Mouse (Mus musculus): ENCODE data around the gene Ovch2. TPM values are rescaled to one million over a fixed set of nuclear protein-coding genes. Genes with fewer than 3 reads are reported as not detected.
A peak's percentile ranks its signal among the peaks of the same experiment; 100 is the strongest.

The Ovch2 gene
- polyA plus RNA-seq, 1 experiment from 2014 or later: not detected

DNA sequence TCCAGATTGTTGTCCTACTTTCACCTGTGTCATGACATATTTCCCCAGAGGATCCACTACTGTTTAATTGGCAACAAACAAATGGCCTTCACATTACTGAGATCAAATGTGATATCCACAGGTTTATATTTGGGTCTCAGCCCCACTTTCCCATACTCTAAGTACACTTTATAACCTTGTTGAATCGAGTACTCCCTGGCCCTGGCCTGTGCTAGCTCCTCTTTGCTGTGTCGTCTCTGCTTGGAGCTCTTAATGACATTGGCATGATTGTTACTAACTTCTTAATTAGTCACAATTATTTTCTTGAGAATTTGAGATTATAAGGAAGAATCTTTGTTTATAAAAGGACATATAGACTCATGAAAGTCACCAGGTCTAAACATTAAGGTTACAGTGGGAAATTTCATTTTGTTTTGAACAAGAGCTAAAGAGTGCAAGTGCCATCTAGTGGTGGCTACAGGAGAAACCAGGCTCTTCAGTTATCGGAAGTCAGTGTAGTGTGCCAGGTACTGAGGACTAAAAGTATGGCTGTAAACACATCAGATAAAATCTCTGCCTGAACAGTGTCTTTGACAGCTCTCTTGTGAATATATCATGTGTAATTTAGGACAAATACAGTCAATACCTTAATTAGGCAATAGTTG, 12.9 kb downstream of the Ovch2 start:
- H3K9me3 ChIP-seq (ENCODE audit: control insufficient read depth, low read length): no peaks in the 10 kb centered on the region
- no peak overlapping the region for H3K4me3 ChIP-seq (ENCODE audit: low read depth, low read length)
- no peak for ATAC-seq (replicated peaks; ENCODE audit: low FRiP score, low TSS enrichment, low read depth)
- no peak overlapping the region for H3K9ac ChIP-seq (ENCODE audit: low read length)
- DNase-seq (ENCODE audit: low spot score): no peak
- H3K4me2 ChIP-seq (ENCODE audit: low read length): no peak overlapping the region
- no peaks in the 10 kb centered on the region for H3K27me3 ChIP-seq (replicated peaks; ENCODE audit: control insufficient read depth, insufficient read depth, low read length)
- WGBS: 57% methylated on average over 3 of the region's 3 CpGs
- no peaks in the 10 kb centered on the region for H3K4me1 ChIP-seq (replicated peaks; ENCODE audit: control insufficient read depth, insufficient read depth, low read length)
- no peak overlapping the region for H3K27ac ChIP-seq (ENCODE audit: low read depth)
- no peaks in the 10 kb centered on the region for H3K36me3 ChIP-seq (ENCODE audit: control insufficient read depth, insufficient read depth, low read length)

DNA sequence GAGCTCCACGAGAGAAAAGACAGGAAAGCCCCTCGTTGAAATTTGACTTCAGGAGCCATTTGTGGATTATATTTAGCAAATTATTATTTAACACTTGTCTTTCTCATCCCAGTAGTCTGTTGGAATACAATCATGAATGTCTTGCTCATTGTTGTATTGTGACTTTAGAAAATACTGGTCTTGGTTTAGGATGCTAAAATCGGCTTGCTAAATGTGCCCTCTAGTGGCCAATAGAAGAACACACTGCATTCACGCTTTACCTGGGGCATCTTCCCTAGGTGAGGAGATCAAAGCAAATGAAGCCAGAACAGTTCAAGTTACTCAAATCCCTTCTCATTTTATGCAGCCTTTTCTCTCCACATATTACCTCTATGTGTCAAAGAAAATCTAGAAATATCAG, 21.4 kb downstream of the Ovch2 start:
- no peak for ATAC-seq (replicated peaks; ENCODE audit: low FRiP score, low TSS enrichment, low read depth)
- Histone ChIP-seq H3K36me3 (ENCODE audit: control insufficient read depth, insufficient read depth, low read length) (no peaks in the 10 kb centered on the region), H3K9ac (ENCODE audit: low read length) (no peak overlapping the region), H3K27ac (ENCODE audit: low read depth) (no peak overlapping the region), H3K27me3 (replicated peaks; ENCODE audit: control insufficient read depth, insufficient read depth, low read length) (no peaks in the 10 kb centered on the region), H3K9me3 (ENCODE audit: control insufficient read depth, low read length) (no peaks in the 10 kb centered on the region), H3K4me3 (ENCODE audit: low read depth, low read length) (no peak overlapping the region), H3K4me1 (replicated peaks; ENCODE audit: control insufficient read depth, insufficient read depth, low read length) (no peaks in the 10 kb centered on the region), H3K4me2 (ENCODE audit: low read length) (no peak overlapping the region)
- DNase-seq (ENCODE audit: low spot score): no peak
- 43% methylated on average over 4 of the region's 4 CpGs for WGBS

DNA sequence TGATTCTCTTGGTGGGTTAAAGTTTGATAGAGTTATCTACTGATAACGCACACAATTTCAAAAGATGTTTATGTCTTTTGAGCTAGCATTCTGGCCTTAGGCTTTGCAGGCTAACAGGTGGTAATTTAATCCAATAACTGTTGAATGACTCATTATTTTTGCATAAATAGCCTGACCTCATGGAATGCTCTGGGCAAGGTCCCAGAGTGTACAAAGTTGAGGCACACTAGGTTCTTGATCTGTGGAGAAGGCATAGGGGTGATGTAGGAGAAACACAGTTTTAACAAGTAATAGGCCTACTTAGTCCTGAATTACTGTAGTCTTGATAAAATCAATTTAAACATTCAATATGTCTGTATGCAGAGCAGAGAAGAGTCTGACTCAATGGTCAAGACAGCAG, 22.8 kb downstream of the Ovch2 start:
- WGBS: 56% methylated on average over 1 of the region's 1 CpGs

DNA sequence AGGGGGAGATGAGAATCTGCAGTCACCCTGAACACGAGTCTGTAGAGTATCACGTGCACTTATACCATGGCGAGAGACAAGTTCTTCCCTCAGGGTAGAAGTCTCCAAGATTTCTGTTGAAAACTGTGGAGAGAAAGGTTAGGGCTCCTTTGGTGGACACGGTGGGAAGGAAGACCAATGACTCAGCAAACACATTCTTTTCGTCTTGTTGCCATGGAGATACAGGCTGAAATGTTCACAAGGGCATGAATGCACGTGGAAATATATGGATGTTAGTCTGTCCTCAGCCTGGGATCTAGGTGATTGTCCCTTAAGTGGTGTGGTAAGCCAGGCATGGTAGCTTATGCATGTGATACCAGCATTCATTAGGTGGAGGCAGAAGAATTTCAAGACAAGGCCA, 30.2 kb downstream of the Ovch2 start:
- no peak overlapping the region for H3K9ac ChIP-seq (ENCODE audit: low read length)
- H3K27ac ChIP-seq (ENCODE audit: low read depth): no peak overlapping the region
- no peak overlapping the region for H3K4me3 ChIP-seq (ENCODE audit: low read depth, low read length)
- H3K27me3 ChIP-seq (replicated peaks; ENCODE audit: control insufficient read depth, insufficient read depth, low read length): no peaks in the 10 kb centered on the region
- no peaks in the 10 kb centered on the region for H3K4me1 ChIP-seq (replicated peaks; ENCODE audit: control insufficient read depth, insufficient read depth, low read length)
- H3K9me3 ChIP-seq (ENCODE audit: control insufficient read depth, low read length): no peaks in the 10 kb centered on the region
- no peak overlapping the region for H3K4me2 ChIP-seq (ENCODE audit: low read length)
- DNase-seq (ENCODE audit: low spot score) (no peak), ATAC-seq (replicated peaks; ENCODE audit: low FRiP score, low TSS enrichment, low read depth) (no peak)
- WGBS: 65% methylated on average over 6 of the region's 6 CpGs
- no peaks in the 10 kb centered on the region for H3K36me3 ChIP-seq (ENCODE audit: control insufficient read depth, insufficient read depth, low read length)

More for the DNA sequence above, 22.8 kb downstream of the Ovch2 start:
- no peak overlapping the region for H3K27ac ChIP-seq (ENCODE audit: low read depth)
- H3K36me3 ChIP-seq (ENCODE audit: control insufficient read depth, insufficient read depth, low read length): no peaks in the 10 kb centered on the region
- H3K4me3 ChIP-seq (ENCODE audit: low read depth, low read length): no peak overlapping the region
- no peaks in the 10 kb centered on the region for H3K4me1 ChIP-seq (replicated peaks; ENCODE audit: control insufficient read depth, insufficient read depth, low read length)
- no peak overlapping the region for H3K4me2 ChIP-seq (ENCODE audit: low read length)
- DNase-seq (ENCODE audit: low spot score): no peak
- no peak overlapping the region for H3K9ac ChIP-seq (ENCODE audit: low read length)
- no peaks in the 10 kb centered on the region for H3K9me3 ChIP-seq (ENCODE audit: control insufficient read depth, low read length)
- no peak for ATAC-seq (replicated peaks; ENCODE audit: low FRiP score, low TSS enrichment, low read depth)
- no peaks in the 10 kb centered on the region for H3K27me3 ChIP-seq (replicated peaks; ENCODE audit: control insufficient read depth, insufficient read depth, low read length)

DNA sequence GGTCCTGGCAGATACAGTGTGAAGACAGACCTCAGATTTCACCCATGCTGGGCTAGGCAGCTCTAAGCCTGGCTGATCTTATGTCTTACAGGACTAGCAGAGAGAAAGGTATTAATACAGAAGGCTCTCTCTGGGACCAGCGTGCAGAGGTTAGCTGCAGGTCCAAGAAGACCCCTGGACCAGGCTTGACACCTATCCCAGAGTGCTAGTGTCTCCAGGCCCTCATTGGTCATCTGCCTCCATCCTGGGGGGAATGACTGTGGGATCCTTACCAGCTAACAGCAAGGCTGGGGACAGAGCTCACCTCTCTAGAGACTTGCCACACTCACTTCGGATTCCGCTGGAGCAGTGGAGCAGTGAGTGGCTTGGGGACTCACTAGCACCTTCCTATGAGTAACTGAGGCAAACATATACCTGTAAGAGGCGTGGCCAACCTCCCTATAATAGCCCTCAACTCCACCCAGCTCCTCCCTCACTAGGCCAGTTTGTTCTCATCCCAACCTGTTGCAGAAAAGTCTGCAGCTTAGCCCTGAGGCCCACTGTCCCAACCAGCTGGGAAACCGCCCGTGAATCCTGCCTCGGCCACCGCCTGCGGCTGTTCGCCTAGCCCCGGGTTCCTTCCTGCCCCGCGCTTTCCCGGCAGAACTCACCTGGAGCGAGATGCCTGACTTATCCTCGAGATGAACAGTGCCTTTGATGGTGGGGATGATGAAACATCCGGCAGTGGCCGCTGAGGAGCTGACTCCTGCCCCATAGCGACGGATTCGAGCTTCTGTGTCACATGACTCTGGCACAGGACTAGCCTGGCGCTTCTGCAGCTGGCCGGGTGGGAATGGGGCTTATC, 43.5 kb downstream of the Ovch2 start, which contains the start of gene Cyb5r2:
Gene Cyb5r2 (minus strand): TSS at position 725 of the 844 bp plus-strand sequence.
- DNase-seq (ENCODE audit: low spot score) (peak; percentile 65), ATAC-seq (replicated peaks; ENCODE audit: low FRiP score, low TSS enrichment, low read depth) (peak; percentile 84)
- H3K9ac ChIP-seq (ENCODE audit: low read length): no peak within 1 kb of the TSS

DNA sequence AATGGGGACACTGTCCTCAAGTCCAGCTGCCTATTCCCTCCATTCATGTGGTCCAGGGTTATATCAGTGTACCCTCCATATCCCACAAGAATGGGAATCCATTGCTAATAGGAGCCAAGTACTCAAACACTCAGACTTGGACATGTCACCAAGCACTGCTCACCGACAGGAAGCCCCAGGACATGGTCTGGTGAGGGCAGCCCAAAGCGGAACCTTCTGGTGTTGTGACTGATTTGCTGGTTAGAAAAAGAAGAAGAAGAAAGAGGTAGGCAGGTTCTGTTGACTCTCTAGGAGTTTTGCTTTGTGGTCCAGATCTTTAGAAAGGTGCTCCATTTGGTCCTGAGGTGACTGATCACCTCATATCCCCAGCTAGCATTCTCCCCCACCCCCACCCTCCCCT, 44.3 kb downstream of the Ovch2 start:
- no peak overlapping the region for H3K4me3 ChIP-seq (ENCODE audit: low read depth, low read length)
- WGBS: 94% methylated on average over 2 of the region's 2 CpGs
- ATAC-seq (replicated peaks; ENCODE audit: low FRiP score, low TSS enrichment, low read depth) (no peak), DNase-seq (ENCODE audit: low spot score) (no peak)
- H3K4me1 ChIP-seq (replicated peaks; ENCODE audit: control insufficient read depth, insufficient read depth, low read length): 0 out of 2 replicates have a peak, but pooled peaks cover 3% of the 10 kb centered on the region
- no peak overlapping the region for H3K9ac ChIP-seq (ENCODE audit: low read length)
- no peak overlapping the region for H3K4me2 ChIP-seq (ENCODE audit: low read length)
- H3K27ac ChIP-seq (ENCODE audit: low read depth): no peak overlapping the region
- H3K9me3 ChIP-seq (ENCODE audit: control insufficient read depth, low read length): no peaks in the 10 kb centered on the region
- H3K36me3 ChIP-seq (ENCODE audit: control insufficient read depth, insufficient read depth, low read length): no peaks in the 10 kb centered on the region
- no peaks in the 10 kb centered on the region for H3K27me3 ChIP-seq (replicated peaks; ENCODE audit: control insufficient read depth, insufficient read depth, low read length)

More for the DNA sequence above, 43.5 kb downstream of the Ovch2 start, which contains the start of gene Cyb5r2:
- WGBS: 9% methylated on average over 23 of the region's 23 CpGs
- Histone ChIP-seq H3K36me3 (ENCODE audit: control insufficient read depth, insufficient read depth, low read length) (no peaks in the 10 kb centered on the region), H3K4me1 (replicated peaks; ENCODE audit: control insufficient read depth, insufficient read depth, low read length) (0 out of 2 replicates have a peak, but pooled peaks cover 3% of the 10 kb centered on the region), H3K4me2 (ENCODE audit: low read length) (peak within 1 kb of the TSS; percentile 49), H3K27ac (ENCODE audit: low read depth) (no peak within 1 kb of the TSS), H3K27me3 (replicated peaks; ENCODE audit: control insufficient read depth, insufficient read depth, low read length) (no peaks in the 10 kb centered on the region), H3K4me3 (ENCODE audit: low read depth, low read length) (peak within 1 kb of the TSS; percentile 13; the same call in 1 of the 2 replicates), H3K9me3 (ENCODE audit: control insufficient read depth, low read length) (no peaks in the 10 kb centered on the region)

DNA sequence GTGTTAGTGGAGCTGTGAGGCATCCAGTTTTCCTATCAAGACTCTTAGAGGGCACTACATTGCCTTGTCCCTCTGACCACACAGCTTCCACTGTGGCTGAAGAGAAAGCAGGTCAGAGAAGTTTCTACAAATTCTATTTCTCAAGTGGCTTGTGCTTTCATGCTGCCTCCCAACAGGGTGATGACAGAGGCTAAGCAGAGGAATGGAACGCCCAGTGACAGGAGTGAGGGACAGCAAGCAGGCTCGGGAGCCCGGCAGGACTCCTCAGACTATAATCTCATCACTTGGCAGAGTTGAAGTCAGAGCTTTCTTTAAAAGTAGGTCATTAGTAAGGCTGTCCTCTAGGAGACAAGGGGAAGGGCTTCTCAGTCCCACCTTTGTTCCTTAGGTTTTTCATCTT, 45.1 kb downstream of the Ovch2 start:
- no peaks in the 10 kb centered on the region for H3K27me3 ChIP-seq (replicated peaks; ENCODE audit: control insufficient read depth, insufficient read depth, low read length)
- 0 out of 2 replicates have a peak, but pooled peaks cover 3% of the 10 kb centered on the region for H3K4me1 ChIP-seq (replicated peaks; ENCODE audit: control insufficient read depth, insufficient read depth, low read length)
- no peak overlapping the region for H3K4me3 ChIP-seq (ENCODE audit: low read depth, low read length)
- 61% methylated on average over 3 of the region's 3 CpGs for WGBS
- H3K36me3 ChIP-seq (ENCODE audit: control insufficient read depth, insufficient read depth, low read length): no peaks in the 10 kb centered on the region
- no peak overlapping the region for H3K4me2 ChIP-seq (ENCODE audit: low read length)
- H3K9ac ChIP-seq (ENCODE audit: low read length): no peak overlapping the region
- H3K27ac ChIP-seq (ENCODE audit: low read depth): no peak overlapping the region
- DNase-seq (ENCODE audit: low spot score) (no peak), ATAC-seq (replicated peaks; ENCODE audit: low FRiP score, low TSS enrichment, low read depth) (no peak)
- H3K9me3 ChIP-seq (ENCODE audit: control insufficient read depth, low read length): no peaks in the 10 kb centered on the region

DNA sequence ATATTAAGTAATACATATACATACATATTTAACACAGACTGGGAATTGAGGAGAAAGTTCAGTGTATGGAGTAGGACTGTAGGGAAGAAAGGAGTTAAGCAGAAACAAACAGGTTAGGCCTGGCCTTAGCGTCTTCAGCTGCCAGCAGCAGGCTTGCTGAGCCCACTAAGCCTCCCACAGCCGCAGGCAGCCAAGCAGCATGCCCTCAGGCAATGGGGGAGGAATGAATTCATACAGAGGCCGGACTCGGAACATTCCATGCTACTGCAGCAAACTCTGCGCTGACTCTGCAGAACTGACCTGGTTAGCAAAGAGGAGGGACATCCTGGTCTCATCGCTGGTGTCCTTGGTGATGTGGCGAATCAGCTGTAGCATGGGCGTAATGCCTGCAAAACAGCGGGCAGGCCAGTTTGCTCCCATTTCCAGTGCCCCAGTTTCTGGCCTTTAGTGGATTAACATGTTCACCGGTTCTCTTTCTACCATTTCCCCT, 48.9 kb downstream of the Ovch2 start:
- Histone ChIP-seq H3K4me1 (replicated peaks; ENCODE audit: control insufficient read depth, insufficient read depth, low read length) (no peaks in the 10 kb centered on the region), H3K27ac (ENCODE audit: low read depth) (no peak overlapping the region), H3K36me3 (ENCODE audit: control insufficient read depth, insufficient read depth, low read length) (no peaks in the 10 kb centered on the region), H3K27me3 (replicated peaks; ENCODE audit: control insufficient read depth, insufficient read depth, low read length) (no peaks in the 10 kb centered on the region), H3K4me3 (ENCODE audit: low read depth, low read length) (no peak overlapping the region), H3K9me3 (ENCODE audit: control insufficient read depth, low read length) (no peaks in the 10 kb centered on the region), H3K9ac (ENCODE audit: low read length) (no peak overlapping the region), H3K4me2 (ENCODE audit: low read length) (no peak overlapping the region)
- WGBS: 79% methylated on average over 10 of the region's 10 CpGs
- DNase-seq (ENCODE audit: low spot score) (no peak), ATAC-seq (replicated peaks; ENCODE audit: low FRiP score, low TSS enrichment, low read depth) (no peak)

Data from intestine, embryonic 14.5 days (tissue).